Mouse (Mus musculus) thymus, postnatal 10 days (tissue): ENCODE data around the gene Kctd7.

Experiments
- DNase-seq, 2 experiments: peaks; one replicate each; pipeline ENCODE4 v3.0.0; 2021; ENCODE audit warnings: low spot score in 2 of 2

Gene Kctd7

DNA sequence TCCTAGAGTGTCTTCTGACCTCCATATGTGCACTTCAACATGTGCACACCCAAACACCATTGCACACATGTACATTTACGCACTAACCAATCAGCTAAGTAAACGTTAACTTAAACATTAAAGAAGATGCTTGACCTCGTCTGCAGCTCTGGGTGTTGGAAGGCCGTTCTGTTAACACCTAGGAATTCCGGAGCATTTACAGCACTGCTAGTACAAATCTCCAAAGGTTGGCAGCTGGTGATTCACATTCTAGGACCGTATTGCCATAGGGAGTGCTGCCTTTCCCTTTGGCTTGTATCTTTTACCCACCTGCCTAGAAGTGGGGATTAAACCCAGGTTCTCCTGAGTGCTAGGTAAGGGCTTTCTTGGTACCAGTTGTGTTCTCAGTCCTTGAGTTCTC is 47.2 kb downstream of the Kctd7 start:
- no peak for DNase-seq

- DNase-seq: no peak
Observed at GRCm38 (mm10) chr5:130192356-130192944, 47.8 kb downstream of the Kctd7 start.

DNA sequence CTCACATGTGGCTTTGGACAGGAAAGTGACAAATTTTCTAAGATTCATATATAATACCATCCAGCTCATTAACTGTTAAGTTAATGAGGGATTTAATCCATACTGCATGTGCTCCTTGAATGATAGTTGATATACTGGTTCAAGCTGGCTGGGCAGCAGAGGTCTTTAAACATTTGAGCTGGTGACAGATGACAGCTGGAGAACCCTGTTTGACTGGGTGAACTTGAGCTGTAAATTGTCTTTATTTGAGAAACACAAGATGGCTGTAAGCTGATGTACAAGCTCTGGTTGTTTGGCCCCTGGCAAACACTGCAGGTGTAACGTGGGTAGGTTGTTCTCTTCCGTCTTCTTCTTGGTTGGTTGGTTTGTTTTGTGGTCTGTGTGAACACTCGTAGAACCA is 49.1 kb downstream of the Kctd7 start:
- DNase-seq: no peak

DNA sequence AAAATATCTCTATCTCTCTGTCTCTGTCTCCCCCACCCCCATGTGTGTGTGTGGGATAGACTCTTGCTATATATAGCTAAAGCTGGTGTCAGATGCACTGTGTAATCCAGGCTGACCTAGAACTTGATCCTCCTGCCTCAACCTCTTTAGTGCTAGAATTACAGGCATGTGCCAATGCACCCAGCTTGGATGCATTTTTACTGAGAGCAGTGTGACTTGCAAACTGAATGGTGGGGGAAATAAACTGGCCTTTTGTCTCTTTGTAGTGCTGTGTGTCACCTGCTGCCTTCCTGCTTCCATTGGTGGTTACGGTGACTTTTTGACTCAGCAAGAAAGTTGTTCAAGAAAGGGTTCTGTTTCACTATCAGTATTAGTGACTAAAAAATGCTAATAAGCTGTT is 51.6 kb downstream of the Kctd7 start:
- DNase-seq: no peak

GRCm38 (mm10) chr5:130197454-130197853 is 52.8 kb downstream of the Kctd7 start:
- no peak for DNase-seq

DNA sequence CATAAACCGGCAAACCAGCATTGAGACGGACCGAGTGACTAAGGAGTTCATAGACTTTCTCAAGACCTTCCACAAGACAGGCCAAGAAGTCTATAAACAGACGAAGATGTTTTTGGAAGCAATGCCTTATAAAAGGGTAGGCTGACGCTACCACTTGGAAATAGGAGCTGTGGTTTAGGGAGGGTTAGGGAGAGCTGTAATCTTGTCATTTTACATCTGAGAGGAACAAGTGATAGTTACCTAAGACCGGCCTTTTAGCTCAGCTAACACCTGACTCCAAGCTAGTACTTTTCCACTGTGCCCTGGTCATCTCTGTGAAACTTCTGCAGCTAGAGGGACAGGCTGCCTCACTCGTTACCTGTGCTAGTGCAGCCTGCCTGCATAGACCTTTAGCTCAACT is 53.3 kb downstream of the Kctd7 start:
- no peak for DNase-seq

GRCm38 (mm10) chr5:130200233-130201029 is 55.8 kb downstream of the Kctd7 start:
- no peak for DNase-seq

GRCm38 (mm10) chr5:130203948-130204347 is 59.3 kb downstream of the Kctd7 start:
- no peak for DNase-seq

- no peak for DNase-seq
Observed at GRCm38 (mm10) chr5:130204560-130204959, 59.9 kb downstream of the Kctd7 start.
